Mouse (Mus musculus) bone marrow, adult 2 months (tissue): ENCODE data around the gene Cpne9.

Source experiments
- CTCF ChIP-seq: fragments of 200-500 bp; IDR thresholded peaks from 2 replicates; pipeline ENCODE4 v1.5.1; 2011; ENCODE audit warnings: low read length, control low read depth; ENCODE audit not compliant: control insufficient read depth, insufficient read depth
- POLR2A ChIP-seq: fragments of 200-500 bp; IDR thresholded peaks from 2 replicates; pipeline ENCODE4 v1.6.1; 2011; ENCODE audit warnings: low read depth, mild to moderate bottlenecking, control low read depth, low read length, borderline replicate concordance; ENCODE audit not compliant: control insufficient read depth

DNA sequence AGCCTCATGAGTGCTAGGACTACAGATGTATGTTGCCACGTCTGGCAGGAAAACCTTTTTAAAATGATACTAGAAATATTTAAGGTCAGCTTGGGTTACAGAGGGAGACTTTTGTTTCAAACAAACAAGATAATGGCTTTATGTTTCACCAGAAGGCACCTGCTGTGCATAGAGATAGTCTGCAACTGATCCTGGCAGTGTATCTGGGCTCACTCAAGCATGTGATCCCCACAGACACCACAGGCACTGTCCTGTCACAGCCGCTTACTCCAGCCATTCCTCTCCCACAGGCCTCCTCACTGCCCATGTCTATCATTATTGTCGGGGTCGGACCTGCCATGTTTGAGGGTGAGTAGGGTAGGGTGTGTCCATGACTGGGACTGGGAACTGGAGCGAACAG, 19.2 kb downstream of the Cpne9 start:
- TF ChIP-seq CTCF (no peak), POLR2A (no peak)
